In genomic region chr2:87525899-87526616, GRCm38 (mm10) we compare ENCODE assay signal across 12 mouse cellular contexts. TPM values are rescaled to one million over a fixed set of nuclear protein-coding genes. Genes with fewer than 3 reads are reported as not detected.
DNase-seq lines count a peak whose midpoint lies in the region; ATAC-seq and TF ChIP-seq lines count a peak whose summit lies in the region.
"Not testable (repeated sequence)": the region's sequence is repeated elsewhere in the genome, so short reads cannot be mapped to it uniquely, and the experiment has no call there.
"Had no signal": no experiment of that assay in that cellular context is flagged by ENCODE, and none has a peak within 500 bp of the region (broad histone marks: within the 10 kb centered on the region; RNA-seq: fewer than 3 reads in every experiment).

No protein-coding gene starts in this region.

- not testable (repeated sequence) for H3K27me3 ChIP-seq in E14TG2a.4 (ENCODE audit: insufficient read depth, low read length); forebrain, postnatal 0 days (ENCODE audit: insufficient read depth, low read length); hindbrain, embryonic 12.5 days; limb, embryonic 11.5 days (ENCODE audit: control insufficient read depth, insufficient read depth, low read length); midbrain, embryonic 15.5 days (replicated peaks)

- H3K36me3 ChIP-seq in E14TG2a.4 (ENCODE audit: insufficient read depth, low read length); forebrain, postnatal 0 days (ENCODE audit: insufficient read depth); hindbrain, embryonic 12.5 days; limb, embryonic 11.5 days (ENCODE audit: control insufficient read depth, insufficient read depth, low read length); midbrain, embryonic 15.5 days (replicated peaks): not testable (repeated sequence)

- WGBS in forebrain, postnatal 0 days = 30% methylated on average over 38 of the region's 39 CpGs
- WGBS in hindbrain, embryonic 12.5 days = 37% methylated on average over 39 of the region's 39 CpGs
- 33% methylated on average over 38 of the region's 39 CpGs for WGBS in limb, embryonic 11.5 days
- 19% methylated on average over 39 of the region's 39 CpGs for WGBS in midbrain, embryonic 15.5 days

- H3K4me3 ChIP-seq in E14TG2a.4 (replicated peaks; ENCODE audit: low read length) = peak overlapping the region; percentile 10; the same call in 1 of the 2 replicates
- peak overlapping the region; percentile 23 for H3K4me3 ChIP-seq in forebrain, postnatal 0 days (ENCODE audit: low read depth, low read length)
- peak overlapping the region; percentile 13; the same call in 1 of the 2 replicates for H3K4me3 ChIP-seq in hindbrain, embryonic 12.5 days
- H3K4me3 ChIP-seq in limb, embryonic 11.5 days (ENCODE audit: low read depth, low read length) = not testable (repeated sequence)
- H3K4me3 ChIP-seq in midbrain, embryonic 15.5 days = peak overlapping the region; percentile 36

- not testable (repeated sequence) for TF ChIP-seq CTCF in E14TG2a.4 (conservative IDR thresholded peaks at IDR 0.05; ENCODE audit: low read length); forebrain, postnatal 0 days (IDR thresholded peaks at IDR 0.05; ENCODE audit: low read depth)

- DNase-seq in embryo, embryonic 9.5 days (ENCODE audit: extremely low spot score) = peak; percentile 21
- DNase-seq in forebrain, postnatal 0 days = peak; percentile 9
- peak; percentile 3 for DNase-seq in layer of hippocampus, adult 11-12 months (ENCODE audit: low spot score)
- DNase-seq in limb, embryonic 11.5 days (ENCODE audit: low spot score) = not testable (repeated sequence)
- peak; percentile 5 for DNase-seq in right cerebral cortex, postnatal 14 days

- peak overlapping the region; percentile 42 for H3K4me2 ChIP-seq in forebrain, postnatal 0 days (ENCODE audit: low read depth)
- peak overlapping the region; percentile 43 for H3K4me2 ChIP-seq in hindbrain, embryonic 12.5 days (replicated peaks)
- 0 out of 2 replicates have a peak overlapping the region, but pooled peaks have one; percentile 15 for H3K4me2 ChIP-seq in limb, embryonic 11.5 days (ENCODE audit: low read depth, severe bottlenecking)
- peak overlapping the region; percentile 53 for H3K4me2 ChIP-seq in midbrain, embryonic 15.5 days

- not testable (repeated sequence) for H3K9ac ChIP-seq in forebrain, postnatal 0 days; hindbrain, embryonic 12.5 days; limb, embryonic 11.5 days (ENCODE audit: low read length); midbrain, embryonic 15.5 days

- H3K4me1 ChIP-seq in E14TG2a.4 (replicated peaks; ENCODE audit: low read depth, low read length); forebrain, postnatal 0 days (ENCODE audit: insufficient read depth); hindbrain, embryonic 12.5 days; limb, embryonic 11.5 days (ENCODE audit: control insufficient read depth, insufficient read depth, low read length); midbrain, embryonic 15.5 days: not testable (repeated sequence)

- not testable (repeated sequence) for H3K27ac ChIP-seq in forebrain, postnatal 0 days (ENCODE audit: low read depth, low read length); hindbrain, embryonic 12.5 days; limb, embryonic 11.5 days (replicated peaks; ENCODE audit: low read depth, low read length); midbrain, embryonic 15.5 days

- peak; percentile 59 for ATAC-seq in forebrain, postnatal 0 days
- ATAC-seq in hindbrain, embryonic 12.5 days (ENCODE audit: low FRiP score) = peak; percentile 71; the same call in 1 of the 2 replicates
- not testable (repeated sequence) for ATAC-seq in limb, embryonic 11.5 days (ENCODE audit: insufficient number of reproducible peaks, low FRiP score, low TSS enrichment, low read depth)
- ATAC-seq in midbrain, embryonic 15.5 days (replicated peaks) = peak; percentile 86

- not testable (repeated sequence) for H3K9me3 ChIP-seq in E14TG2a.4 (ENCODE audit: low read length); forebrain, postnatal 0 days (ENCODE audit: low read length); hindbrain, embryonic 12.5 days (replicated peaks); limb, embryonic 11.5 days (ENCODE audit: control insufficient read depth, low read length); midbrain, embryonic 15.5 days

RNA-seq across cellular contexts. Expression of gene Olfr153, which starts 5.5 kb away (rescaled TPM):
- not detected in 2 replicates for total RNA-seq in forebrain, postnatal 0 days (2014; rRNA removed)
- not detected in 2 replicates for polyA plus RNA-seq in forebrain, postnatal 0 days (2015; fragmentation: Nextera tagmentation; extraction: Ambion mirVana)
- not detected in 2 replicates for polyA plus RNA-seq in hindbrain, embryonic 12.5 days (2016; fragmentation: Nextera tagmentation; extraction: Ambion mirVana)
- polyA plus RNA-seq in limb, embryonic 11.5 days (2014; fragmentation: Nextera tagmentation; extraction: Ambion mirVana) = not detected in 2 replicates
- not detected in 2 replicates for polyA plus RNA-seq in midbrain, embryonic 15.5 days (2015; fragmentation: Nextera tagmentation; extraction: Ambion mirVana)
- total RNA-seq: adrenal gland, postnatal 14 days; heart, adult 2 months; liver, adult 2 months had no signal
- polyA plus RNA-seq: liver, adult 2 months had no signal

RNA-seq across cellular contexts. Expression of gene Olfr1128, which starts 19.3 kb away (rescaled TPM):
- not detected in 2 replicates for total RNA-seq in forebrain, postnatal 0 days (2014; rRNA removed)
- polyA plus RNA-seq in forebrain, postnatal 0 days (2015; fragmentation: Nextera tagmentation; extraction: Ambion mirVana) = not detected in 2 replicates
- not detected in 2 replicates for polyA plus RNA-seq in hindbrain, embryonic 12.5 days (2016; fragmentation: Nextera tagmentation; extraction: Ambion mirVana)
- polyA plus RNA-seq in limb, embryonic 11.5 days (2014; fragmentation: Nextera tagmentation; extraction: Ambion mirVana) = not detected in 2 replicates
- polyA plus RNA-seq in midbrain, embryonic 15.5 days (2015; fragmentation: Nextera tagmentation; extraction: Ambion mirVana) = not detected in 2 replicates
- total RNA-seq: adrenal gland, postnatal 14 days; heart, adult 2 months; liver, adult 2 months had no signal
- polyA plus RNA-seq: cerebellum, adult 2 months; heart, adult 2 months; liver, adult 2 months had no signal

RNA-seq across cellular contexts. Expression of gene Pramel6, which starts 19.7 kb away (rescaled TPM):
- not detected in 2 replicates for total RNA-seq in forebrain, postnatal 0 days (2014; rRNA removed)
- polyA plus RNA-seq in forebrain, postnatal 0 days (2015; fragmentation: Nextera tagmentation; extraction: Ambion mirVana) = not detected in 2 replicates
- not detected in 2 replicates for polyA plus RNA-seq in hindbrain, embryonic 12.5 days (2016; fragmentation: Nextera tagmentation; extraction: Ambion mirVana)
- polyA plus RNA-seq in limb, embryonic 11.5 days (2014; fragmentation: Nextera tagmentation; extraction: Ambion mirVana) = not detected in 2 replicates
- polyA plus RNA-seq in midbrain, embryonic 15.5 days (2015; fragmentation: Nextera tagmentation; extraction: Ambion mirVana) = not detected in 2 replicates
- total RNA-seq: adrenal gland, postnatal 14 days; heart, adult 2 months; liver, adult 2 months had no signal
- polyA plus RNA-seq: cerebellum, adult 2 months; heart, adult 2 months; liver, adult 2 months had no signal

RNA-seq across cellular contexts. Expression of gene Pramel7, which starts 29.2 kb away (rescaled TPM):
- not detected in 2 replicates for total RNA-seq in forebrain, postnatal 0 days (2014; rRNA removed)
- not detected in 2 replicates for polyA plus RNA-seq in forebrain, postnatal 0 days (2015; fragmentation: Nextera tagmentation; extraction: Ambion mirVana)
- not detected in 2 replicates for polyA plus RNA-seq in hindbrain, embryonic 12.5 days (2016; fragmentation: Nextera tagmentation; extraction: Ambion mirVana)
- polyA plus RNA-seq in limb, embryonic 11.5 days (2014; fragmentation: Nextera tagmentation; extraction: Ambion mirVana) = not detected in 2 replicates
- not detected in 2 replicates for polyA plus RNA-seq in midbrain, embryonic 15.5 days (2015; fragmentation: Nextera tagmentation; extraction: Ambion mirVana)
- total RNA-seq: adrenal gland, postnatal 14 days; heart, adult 2 months; liver, adult 2 months had no signal
- polyA plus RNA-seq: cerebellum, adult 2 months; heart, adult 2 months; liver, adult 2 months had no signal

RNA-seq across cellular contexts. Expression of gene Olfr1129, which starts 47.6 kb away (rescaled TPM):
- total RNA-seq in forebrain, postnatal 0 days (2014; rRNA removed) = not detected in 2 replicates
- not detected in 2 replicates for polyA plus RNA-seq in forebrain, postnatal 0 days (2015; fragmentation: Nextera tagmentation; extraction: Ambion mirVana)
- not detected in 2 replicates for polyA plus RNA-seq in hindbrain, embryonic 12.5 days (2016; fragmentation: Nextera tagmentation; extraction: Ambion mirVana)
- polyA plus RNA-seq in limb, embryonic 11.5 days (2014; fragmentation: Nextera tagmentation; extraction: Ambion mirVana) = not detected in 2 replicates
- polyA plus RNA-seq in midbrain, embryonic 15.5 days (2015; fragmentation: Nextera tagmentation; extraction: Ambion mirVana) = not detected in 2 replicates
- total RNA-seq: adrenal gland, postnatal 14 days; heart, adult 2 months; liver, adult 2 months had no signal
- polyA plus RNA-seq: cerebellum, adult 2 months; heart, adult 2 months; liver, adult 2 months had no signal
